ENCODE assay signal across 22 mouse cellular contexts in the genomic region with DNA sequence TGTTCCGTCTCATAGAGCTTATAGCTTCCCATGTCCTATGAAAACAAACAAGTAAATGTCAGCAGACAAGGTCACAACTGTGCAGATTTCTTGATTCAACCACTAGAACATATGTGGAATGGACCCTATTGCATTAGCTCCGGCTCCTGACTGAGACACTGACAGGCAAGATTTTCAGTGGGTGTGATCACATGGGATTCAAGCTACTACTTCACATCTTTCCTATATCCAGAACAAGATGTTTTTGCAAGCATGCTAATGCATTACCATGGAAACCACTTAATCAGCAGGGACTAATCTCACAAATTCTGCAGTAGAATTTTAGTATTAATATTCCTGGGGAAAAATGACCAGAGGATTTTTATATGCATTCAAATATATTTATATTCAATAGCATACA.
DNase-seq lines count a peak whose midpoint lies in the region; ATAC-seq and TF ChIP-seq lines count a peak whose summit lies in the region.
"Had no signal": no experiment of that assay in that cellular context is flagged by ENCODE, and none has a peak within 500 bp of the region (broad histone marks: within the 10 kb centered on the region; RNA-seq: fewer than 3 reads in every experiment).

No protein-coding gene starts in this region.

- TF ChIP-seq CTCF in brain, embryonic 14.5 days (IDR thresholded peaks at IDR 0.05; ENCODE audit: borderline replicate concordance, extremely low read depth, insufficient read depth, insufficient read length): no peak
- TF ChIP-seq CTCF in thymus, adult 2 months (IDR thresholded peaks at IDR 0.05; ENCODE audit: borderline replicate concordance, control insufficient read depth, extremely low read depth, insufficient read depth, low read length, poor library complexity): no peak

- no peak for DNase-seq in frontal cortex, postnatal 10 days (ENCODE audit: low spot score in 2 of 2)
- DNase-seq in left cerebral cortex, postnatal 25 days (ENCODE audit: low spot score in 2 of 2): peak; percentile 35 to 42
- no peak for DNase-seq in left cerebral cortex, postnatal 36 days (ENCODE audit: low spot score in 2 of 2)
- DNase-seq in brain, embryonic 14.5 days (ENCODE audit: low read depth): peak; percentile 60
- DNase-seq in layer of hippocampus, adult 8-10 months (ENCODE audit: low spot score in 2 of 2): peak; percentile 15 to 22
- no peak for DNase-seq in kidney, postnatal 10 days
- no peak for DNase-seq in thymus, adult 2 months
- DNase-seq: adrenal gland, postnatal 25 days; cerebellum, adult 2 months; cerebellum, postnatal 36 days; heart, postnatal 10 days; lung, adult 18-20 months; lung, postnatal 14 days; right cerebral cortex, postnatal 25 days; thymus, postnatal 14 days had no signal

- H3K36me3 ChIP-seq in thymus, adult 2 months (ENCODE audit: control insufficient read depth, insufficient read depth, low read length): no peaks in the 10 kb centered on the region
- H3K36me3 ChIP-seq: embryonic facial prominence, embryonic 15.5 days; kidney, embryonic 15.5 days; neural tube, embryonic 13.5 days had no signal

- no peak overlapping the region for H3K4me3 ChIP-seq in thymus, adult 2 months (ENCODE audit: control insufficient read depth, insufficient read depth, low read length)
- H3K4me3 ChIP-seq: embryonic facial prominence, embryonic 15.5 days; kidney, embryonic 15.5 days; neural tube, embryonic 13.5 days had no signal

- 86% methylated on average over 2 of the region's 2 CpGs for WGBS in thymus, adult 2 months

- H3K4me1 ChIP-seq in thymus, adult 2 months (replicated peaks; ENCODE audit: control insufficient read depth, insufficient read depth, low read length): no peaks in the 10 kb centered on the region
- H3K4me1 ChIP-seq: embryonic facial prominence, embryonic 15.5 days; kidney, embryonic 15.5 days; neural tube, embryonic 13.5 days had no signal

- no peak for TF ChIP-seq POLR2A in brain, embryonic 14.5 days (IDR thresholded peaks at IDR 0.05; ENCODE audit: borderline replicate concordance, extremely low read depth, insufficient read depth, insufficient read length, poor library complexity, severe bottlenecking)
- TF ChIP-seq POLR2A in thymus, adult 2 months (IDR thresholded peaks at IDR 0.05; ENCODE audit: control insufficient read depth, extremely low read depth, insufficient read depth, low read length, poor library complexity): no peak

- intact Hi-C loops in left cerebral cortex, postnatal 25 days (cut with DNase I): no loop called here
- intact Hi-C loops in left cerebral cortex, postnatal 36 days (cut with DNase I): no loop called here

- H3K27ac ChIP-seq in thymus, adult 2 months (ENCODE audit: control insufficient read depth, insufficient read depth, low read length): no peak overlapping the region
- H3K27ac ChIP-seq: embryonic facial prominence, embryonic 15.5 days; hindbrain, embryonic 14.5 days; kidney, embryonic 15.5 days; neural tube, embryonic 13.5 days had no signal

- ATAC-seq in frontal cortex, adult (ENCODE audit: low TSS enrichment): 0 out of 2 replicates have a peak, but pooled peaks have one; percentile 31
- ATAC-seq: intestine, embryonic 16.5 days had no signal

- no peaks in the 10 kb centered on the region for H3K27me3 ChIP-seq in thymus, adult 2 months (ENCODE audit: control insufficient read depth, insufficient read depth, low read length)
- H3K27me3 ChIP-seq: CH12.LX; embryonic facial prominence, embryonic 15.5 days; kidney, embryonic 15.5 days; neural tube, embryonic 13.5 days had no signal

Comparison
In these comparisons a context has a peak if more than half of its experiments do, and no peak if none do; other contexts are left out.
1. DNase-seq: peak in left cerebral cortex, postnatal 25 days (2 of 2), brain, embryonic 14.5 days (single experiment) and layer of hippocampus, adult 8-10 months (2 of 2); none in frontal cortex, postnatal 10 days (0 of 2), left cerebral cortex, postnatal 36 days (0 of 2), kidney, postnatal 10 days (single experiment) and thymus, adult 2 months (single experiment).